ENCODE assay signal across 15 mouse cellular contexts in genomic region chr13:21840508-21840907, GRCm38 (mm10). TPM values are rescaled to one million over a fixed set of nuclear protein-coding genes. Genes with fewer than 3 reads are reported as not detected.
DNase-seq lines count a peak whose midpoint lies in the region; ATAC-seq and TF ChIP-seq lines count a peak whose summit lies in the region.
"Not testable (repeated sequence)": the region's sequence is repeated elsewhere in the genome, so short reads cannot be mapped to it uniquely, and the experiment has no call there.
"Had no signal": no experiment of that assay in that cellular context is flagged by ENCODE, and none has a peak within 500 bp of the region (broad histone marks: within the 10 kb centered on the region; RNA-seq: fewer than 3 reads in every experiment).

No protein-coding gene starts in this region.

- not testable (repeated sequence) for DNase-seq in G1E (ENCODE audit: low spot score); forebrain, embryonic 11.5 days (ENCODE audit: low spot score); kidney, postnatal 0 days (ENCODE audit: low spot score)

- TF ChIP-seq CTCF in G1E (IDR thresholded peaks at IDR 0.05; ENCODE audit: low read depth, low read length); kidney, postnatal 0 days (IDR thresholded peaks at IDR 0.05; ENCODE audit: low read depth): not testable (repeated sequence)

- no CpG with 5 or more reads among the region's 4 CpGs for WGBS in forebrain, embryonic 11.5 days
- no CpG with 5 or more reads among the region's 4 CpGs for whole genome bisulfite sequencing in heart, embryonic 12.5 days
- WGBS in hindbrain, embryonic 16.5 days: no CpG with 5 or more reads among the region's 4 CpGs
- WGBS in kidney, postnatal 0 days: no CpG with 5 or more reads among the region's 4 CpGs
- WGBS in liver, embryonic 16.5 days (ENCODE audit: insufficient replicate concordance): no CpG with 5 or more reads among the region's 4 CpGs
- no CpG with 5 or more reads among the region's 4 CpGs for WGBS in midbrain, embryonic 12.5 days
- no CpG with 5 or more reads among the region's 4 CpGs for WGBS in neural tube, embryonic 14.5 days

- H3K4me3 ChIP-seq in G1E (ENCODE audit: low read depth, low read length); forebrain, embryonic 11.5 days (ENCODE audit: low read depth, low read length); heart, embryonic 12.5 days; hindbrain, embryonic 16.5 days (ENCODE audit: low read length); kidney, postnatal 0 days (replicated peaks; ENCODE audit: low read depth, low read length); liver, embryonic 16.5 days (ENCODE audit: low read depth, low read length); midbrain, embryonic 12.5 days; neural tube, embryonic 14.5 days (ENCODE audit: low read depth, low read length): not testable (repeated sequence)

- H3K27ac ChIP-seq in forebrain, embryonic 11.5 days (ENCODE audit: low read depth, low read length); heart, embryonic 12.5 days (ENCODE audit: poor library complexity, severe bottlenecking); hindbrain, embryonic 16.5 days (ENCODE audit: low read depth, low read length); kidney, postnatal 0 days; liver, embryonic 16.5 days (ENCODE audit: low read length); midbrain, embryonic 12.5 days (replicated peaks); neural tube, embryonic 14.5 days (ENCODE audit: low read depth, low read length): not testable (repeated sequence)

- H3K4me1 ChIP-seq in G1E (ENCODE audit: insufficient read depth, low read depth, low read length); forebrain, embryonic 11.5 days (replicated peaks; ENCODE audit: control insufficient read depth, insufficient read depth, low read length); heart, embryonic 12.5 days (replicated peaks); hindbrain, embryonic 16.5 days (ENCODE audit: control insufficient read depth, insufficient read depth, low read depth, low read length); kidney, postnatal 0 days (replicated peaks; ENCODE audit: insufficient read depth, low read length); liver, embryonic 16.5 days (ENCODE audit: control insufficient read depth, low read depth, low read length); midbrain, embryonic 12.5 days; neural tube, embryonic 14.5 days (ENCODE audit: control insufficient read depth, insufficient read depth, low read length): not testable (repeated sequence)

- not testable (repeated sequence) for H3K9ac ChIP-seq in forebrain, embryonic 11.5 days (ENCODE audit: low read length); heart, embryonic 12.5 days; hindbrain, embryonic 16.5 days (ENCODE audit: low read depth, low read length); kidney, postnatal 0 days (ENCODE audit: low read depth, low read length); liver, embryonic 16.5 days (ENCODE audit: low read depth, low read length); midbrain, embryonic 12.5 days (replicated peaks); neural tube, embryonic 14.5 days (replicated peaks; ENCODE audit: low read depth, low read length)

- not testable (repeated sequence) for H3K36me3 ChIP-seq in G1E (replicated peaks); forebrain, embryonic 11.5 days (ENCODE audit: control insufficient read depth, insufficient read depth, low read length); heart, embryonic 12.5 days; hindbrain, embryonic 16.5 days (ENCODE audit: control insufficient read depth, insufficient read depth, low read length); kidney, postnatal 0 days (ENCODE audit: insufficient read depth, low read length); liver, embryonic 16.5 days (ENCODE audit: control insufficient read depth, insufficient read depth); midbrain, embryonic 12.5 days; neural tube, embryonic 14.5 days (ENCODE audit: control insufficient read depth, insufficient read depth, low read length)

- ATAC-seq in G1E (ENCODE audit: extremely low read depth, insufficient number of reproducible peaks, low FRiP score, poor library complexity, severe bottlenecking): peak; percentile 60
- peak; percentile 82 for ATAC-seq in forebrain, embryonic 11.5 days (replicated peaks; ENCODE audit: low FRiP score)
- peak; percentile 68 for ATAC-seq in heart, embryonic 12.5 days (ENCODE audit: insufficient number of reproducible peaks, low FRiP score)
- peak; percentile 76 for ATAC-seq in hindbrain, embryonic 16.5 days
- ATAC-seq in kidney, postnatal 0 days (replicated peaks; ENCODE audit: low FRiP score, low read depth): peak; percentile 73
- peak; percentile 54; the same call in 1 of the 2 replicates for ATAC-seq in liver, embryonic 16.5 days (ENCODE audit: low read depth)
- ATAC-seq in midbrain, embryonic 12.5 days (ENCODE audit: low FRiP score, low read depth): peak; percentile 65; the same call in 1 of the 2 replicates
- peak; percentile 76 for ATAC-seq in neural tube, embryonic 14.5 days (ENCODE audit: low read depth)

- not testable (repeated sequence) for H3K27me3 ChIP-seq in G1E (ENCODE audit: insufficient read depth, low read length); forebrain, embryonic 11.5 days (ENCODE audit: control insufficient read depth, insufficient read depth, low read length); heart, embryonic 12.5 days (replicated peaks); hindbrain, embryonic 16.5 days (replicated peaks; ENCODE audit: control insufficient read depth, insufficient read depth, low read length); kidney, postnatal 0 days (ENCODE audit: insufficient read depth, low read length); liver, embryonic 16.5 days (ENCODE audit: control insufficient read depth, insufficient read depth, low read depth, low read length); midbrain, embryonic 12.5 days; neural tube, embryonic 14.5 days (ENCODE audit: control insufficient read depth, insufficient read depth, low read length)

- H3K9me3 ChIP-seq in G1E (replicated peaks); forebrain, embryonic 11.5 days (ENCODE audit: control insufficient read depth, low read length); heart, embryonic 12.5 days (replicated peaks); hindbrain, embryonic 16.5 days (ENCODE audit: control insufficient read depth, low read length); kidney, postnatal 0 days (replicated peaks; ENCODE audit: low read length); liver, embryonic 16.5 days (replicated peaks; ENCODE audit: control insufficient read depth, low read length); midbrain, embryonic 12.5 days; neural tube, embryonic 14.5 days (ENCODE audit: control insufficient read depth, low read length): not testable (repeated sequence)

- H3K4me2 ChIP-seq in forebrain, embryonic 11.5 days (ENCODE audit: low read depth, low read length, severe bottlenecking); heart, embryonic 12.5 days; hindbrain, embryonic 16.5 days (ENCODE audit: low read length); kidney, postnatal 0 days (ENCODE audit: low read length); liver, embryonic 16.5 days (ENCODE audit: low read depth, low read length); midbrain, embryonic 12.5 days (replicated peaks); neural tube, embryonic 14.5 days (ENCODE audit: low read depth, low read length): not testable (repeated sequence)

RNA-seq across cellular contexts. Expression of gene Hist1h2br, which starts 7.0 kb away (rescaled TPM):
- total RNA-seq in G1E (2014; fragmentation: Nextera tagmentation): 1,040 and 1,147 TPM in 2 replicates
- total RNA-seq in G1E (2017): 1,116 and 1,141 TPM in 2 replicates
- polyA plus RNA-seq in G1E (2012): 4.6 and 25.4 TPM in 2 replicates
- polyA plus RNA-seq in forebrain, embryonic 11.5 days (2014; fragmentation: Nextera tagmentation; extraction: Ambion mirVana): 22.4 and 27.2 TPM in 2 replicates
- polyA plus RNA-seq in heart, embryonic 12.5 days (2016; fragmentation: Nextera tagmentation; extraction: Ambion mirVana): 8.1 and 12.8 TPM in 2 replicates
- 3.8 and 4.2 TPM in 2 replicates for polyA plus RNA-seq in hindbrain, embryonic 16.5 days (2015; fragmentation: Nextera tagmentation; extraction: Ambion mirVana)
- polyA plus RNA-seq in kidney, postnatal 0 days (2015; fragmentation: Nextera tagmentation; extraction: Ambion mirVana): 13.2 TPM in 2 replicates
- 24.7 and 33.6 TPM in 2 replicates for polyA plus RNA-seq in liver, embryonic 16.5 days (2015; fragmentation: Nextera tagmentation; extraction: Ambion mirVana)
- polyA plus RNA-seq in midbrain, embryonic 12.5 days (2016; fragmentation: Nextera tagmentation; extraction: Ambion mirVana): 17.6 and 23.0 TPM in 2 replicates
- 2.4 and 4.8 TPM in 2 replicates for polyA plus RNA-seq in neural tube, embryonic 14.5 days (2014; fragmentation: Nextera tagmentation; extraction: Ambion mirVana)

RNA-seq across cellular contexts. Expression of gene Hist1h2ap, which starts 7.2 kb away (rescaled TPM):
- total RNA-seq in G1E (2014; fragmentation: Nextera tagmentation) (653 and 691 TPM in 2 replicates), G1E (2017) (2,134 and 3,440 TPM in 2 replicates)
- polyA plus RNA-seq in G1E (2012): 8,984 and 13,644 TPM in 2 replicates
- 5,982 and 6,086 TPM in 2 replicates for polyA plus RNA-seq in forebrain, embryonic 11.5 days (2014; fragmentation: Nextera tagmentation; extraction: Ambion mirVana)
- polyA plus RNA-seq in heart, embryonic 12.5 days (2016; fragmentation: Nextera tagmentation; extraction: Ambion mirVana): 2,122 and 2,141 TPM in 2 replicates
- 530 and 568 TPM in 2 replicates for polyA plus RNA-seq in hindbrain, embryonic 16.5 days (2015; fragmentation: Nextera tagmentation; extraction: Ambion mirVana)
- polyA plus RNA-seq in kidney, postnatal 0 days (2015; fragmentation: Nextera tagmentation; extraction: Ambion mirVana): 2,281 and 2,496 TPM in 2 replicates
- polyA plus RNA-seq in liver, embryonic 16.5 days (2015; fragmentation: Nextera tagmentation; extraction: Ambion mirVana): 3,914 and 4,206 TPM in 2 replicates
- 4,827 and 5,103 TPM in 2 replicates for polyA plus RNA-seq in midbrain, embryonic 12.5 days (2016; fragmentation: Nextera tagmentation; extraction: Ambion mirVana)
- 268 and 373 TPM in 2 replicates for polyA plus RNA-seq in neural tube, embryonic 14.5 days (2014; fragmentation: Nextera tagmentation; extraction: Ambion mirVana)
- total RNA-seq: gastrocnemius, adult 18-20 months had no signal

RNA-seq across cellular contexts. Expression of gene Hist1h4n, which starts 8.5 kb away (rescaled TPM):
- total RNA-seq in G1E (2014; fragmentation: Nextera tagmentation): 349 and 456 TPM in 2 replicates
- total RNA-seq in G1E (2017): 3,540 and 3,844 TPM in 2 replicates
- polyA plus RNA-seq in G1E (2012): 15.7 and 41.0 TPM in 2 replicates
- 14.3 and 14.6 TPM in 2 replicates for polyA plus RNA-seq in forebrain, embryonic 11.5 days (2014; fragmentation: Nextera tagmentation; extraction: Ambion mirVana)
- 8.4 and 15.5 TPM in 2 replicates for polyA plus RNA-seq in heart, embryonic 12.5 days (2016; fragmentation: Nextera tagmentation; extraction: Ambion mirVana)
- polyA plus RNA-seq in hindbrain, embryonic 16.5 days (2015; fragmentation: Nextera tagmentation; extraction: Ambion mirVana): 2.9 and 4.2 TPM in 2 replicates
- polyA plus RNA-seq in kidney, postnatal 0 days (2015; fragmentation: Nextera tagmentation; extraction: Ambion mirVana): 6.0 and 6.3 TPM in 2 replicates
- polyA plus RNA-seq in liver, embryonic 16.5 days (2015; fragmentation: Nextera tagmentation; extraction: Ambion mirVana): 25.5 and 40.3 TPM in 2 replicates
- 11.5 and 17.5 TPM in 2 replicates for polyA plus RNA-seq in midbrain, embryonic 12.5 days (2016; fragmentation: Nextera tagmentation; extraction: Ambion mirVana)
- polyA plus RNA-seq in neural tube, embryonic 14.5 days (2014; fragmentation: Nextera tagmentation; extraction: Ambion mirVana): 4.7 and 7.3 TPM in 2 replicates

RNA-seq across cellular contexts. Expression of gene Hist1h4m, which starts 29.0 kb away (rescaled TPM):
- 95.2 and 203 TPM in 2 replicates for total RNA-seq in G1E (2014; fragmentation: Nextera tagmentation)
- total RNA-seq in G1E (2017): 16.8 and 94.6 TPM in 2 replicates
- 35.5 TPM in 1 of 2 replicates, not detected in the other for polyA plus RNA-seq in G1E (2012)
- polyA plus RNA-seq in forebrain, embryonic 11.5 days (2014; fragmentation: Nextera tagmentation; extraction: Ambion mirVana): not detected in 2 replicates
- polyA plus RNA-seq in heart, embryonic 12.5 days (2016; fragmentation: Nextera tagmentation; extraction: Ambion mirVana): not detected in 2 replicates
- polyA plus RNA-seq in hindbrain, embryonic 16.5 days (2015; fragmentation: Nextera tagmentation; extraction: Ambion mirVana): not detected in 2 replicates
- not detected in 2 replicates for polyA plus RNA-seq in kidney, postnatal 0 days (2015; fragmentation: Nextera tagmentation; extraction: Ambion mirVana)
- polyA plus RNA-seq in liver, embryonic 16.5 days (2015; fragmentation: Nextera tagmentation; extraction: Ambion mirVana): not detected in 2 replicates
- not detected in 2 replicates for polyA plus RNA-seq in midbrain, embryonic 12.5 days (2016; fragmentation: Nextera tagmentation; extraction: Ambion mirVana)
- 1.5 TPM in 1 of 2 replicates, not detected in the other for polyA plus RNA-seq in neural tube, embryonic 14.5 days (2014; fragmentation: Nextera tagmentation; extraction: Ambion mirVana)
- polyA plus RNA-seq: brain, embryonic 14.5 days; cortical plate, adult 2 months; spleen, adult 2 months; urinary bladder, adult 2 months had no signal

RNA-seq across cellular contexts. Expression of gene Hist1h2ao, which starts 30.2 kb away (rescaled TPM):
- total RNA-seq in G1E (2014; fragmentation: Nextera tagmentation): 683 and 1,071 TPM in 2 replicates
- not detected in 2 replicates for total RNA-seq in G1E (2017)
- polyA plus RNA-seq in G1E (2012): 11,503 and 23,832 TPM in 2 replicates
- not detected in 2 replicates for polyA plus RNA-seq in forebrain, embryonic 11.5 days (2014; fragmentation: Nextera tagmentation; extraction: Ambion mirVana)
- polyA plus RNA-seq in heart, embryonic 12.5 days (2016; fragmentation: Nextera tagmentation; extraction: Ambion mirVana): 2.6 TPM in 1 of 2 replicates, not detected in the other
- polyA plus RNA-seq in hindbrain, embryonic 16.5 days (2015; fragmentation: Nextera tagmentation; extraction: Ambion mirVana): not detected in 2 replicates
- polyA plus RNA-seq in kidney, postnatal 0 days (2015; fragmentation: Nextera tagmentation; extraction: Ambion mirVana): not detected in 2 replicates
- 2.1 TPM in 1 of 2 replicates, not detected in the other for polyA plus RNA-seq in liver, embryonic 16.5 days (2015; fragmentation: Nextera tagmentation; extraction: Ambion mirVana)
- polyA plus RNA-seq in midbrain, embryonic 12.5 days (2016; fragmentation: Nextera tagmentation; extraction: Ambion mirVana): not detected in 2 replicates
- polyA plus RNA-seq in neural tube, embryonic 14.5 days (2014; fragmentation: Nextera tagmentation; extraction: Ambion mirVana): not detected in 2 replicates
- total RNA-seq: heart, postnatal 36 days had no signal
- polyA plus RNA-seq: adrenal gland, adult 2 months; brain, embryonic 14.5 days; cortical plate, adult 2 months; spleen, adult 2 months; urinary bladder, adult 2 months had no signal
